Mouse (Mus musculus) hindbrain, postnatal 0 days (tissue): ENCODE measurements around the gene Tubgcp4. TPM values are rescaled to one million over a fixed set of nuclear protein-coding genes. Genes with fewer than 3 reads are reported as not detected.
A peak's percentile ranks its signal among the peaks of the same experiment; 100 is the strongest.

Experiments used
- ATAC-seq: fragments of 200-750 bp; cut with Nextera tagmentation; 2 replicates; pipeline ENCODE4 v1.8.0; 2017; ENCODE audit warnings: mild to moderate bottlenecking, moderate TSS enrichment, moderate library complexity
- DNase-seq: peaks from one replicate; pipeline ENCODE4 v3.0.0-alpha.2; 2015; ENCODE audit warnings: low spot score
- H3K27ac ChIP-seq: fragments of 300-500 bp; sonication (generic); 2 replicates; pipeline ENCODE4 v1.5.1; 2014; ENCODE audit warnings: mild to moderate bottlenecking
- H3K27me3 ChIP-seq: fragments of 300-500 bp; sonication (generic); 2 replicates; pipeline ENCODE4 v1.6.1; 2014; ENCODE audit warnings: low read length, mixed read lengths; ENCODE audit not compliant: insufficient read depth
- H3K36me3 ChIP-seq: fragments of 300-500 bp; sonication (generic); 2 replicates; pipeline ENCODE4 v1.6.1; 2014; ENCODE audit warnings: low read length, mixed read lengths; ENCODE audit not compliant: insufficient read depth
- H3K4me1 ChIP-seq: fragments of 300-500 bp; sonication (generic); 2 replicates; pipeline ENCODE4 v1.6.1; 2014; ENCODE audit warnings: antibody characterized with exemption, low read length, mixed read lengths; ENCODE audit not compliant: insufficient read depth
- H3K4me2 ChIP-seq: fragments of 300-500 bp; sonication (generic); 2 replicates; pipeline ENCODE4 v1.6.1; 2014; ENCODE audit warnings: low read depth, mild to moderate bottlenecking, low read length, moderate library complexity, mixed read lengths
- H3K4me3 ChIP-seq: fragments of 300-500 bp; sonication (generic); 2 replicates; pipeline ENCODE4 v1.5.1; 2014; ENCODE audit warnings: low read length
- H3K9ac ChIP-seq: fragments of 300-500 bp; sonication (generic); replicated peaks from 2 replicates; pipeline ENCODE4 v1.6.1; 2014; ENCODE audit warnings: mild to moderate bottlenecking, low read length, moderate library complexity, mixed read lengths
- H3K9me3 ChIP-seq: fragments of 300-500 bp; sonication (generic); 2 replicates; pipeline ENCODE4 v1.6.1; 2016; ENCODE audit warnings: low read length, mixed read lengths
- CTCF ChIP-seq: IDR thresholded peaks from 2 replicates; pipeline ENCODE4 v1.5.1; 2016; ENCODE audit warnings: antibody characterized with exemption, control low read depth, low read depth
- WGBS: fragments of 180-500 bp; shearing (Covaris S2); extraction: QIAGEN DNeasy Blood & Tissue Kit; methylation state at CpG from one replicate; pipeline ENCODE4 v1.1.7; 2014; 5-methylcytosine and 5-hydroxymethylcytosine counted together
- polyA plus RNA-seq: library from polyadenylated mRNA; unstranded; fragments of >200 nt; fragmentation: Nextera tagmentation; extraction: Ambion mirVana; gene quantifications from 2 replicates; pipeline ENCODE4 v1.2.1, GENCODE M21; 2015
- total RNA-seq: library from RNA; depleted of rRNA; stranded (reverse); fragments of >200 nt; gene quantifications from 2 replicates; pipeline ENCODE4 v1.2.3, GENCODE M21; 2014

The Tubgcp4 gene
- total and polyA plus RNA-seq, 2 experiments from 2014 or later: 26.1 to 33.6 TPM

GRCm38 (mm10) chr2:121169173-121169572 lies 1.3 kb upstream of the Tubgcp4 start:
- peak overlapping the region; percentile 33 for H3K9ac ChIP-seq
- H3K27ac ChIP-seq: no peak overlapping the region
- H3K4me2 ChIP-seq: peak overlapping the region; percentile 89
- H3K9me3 ChIP-seq: no peaks in the 10 kb centered on the region
- H3K4me1 ChIP-seq: peaks cover 13% of the 10 kb centered on the region
- H3K27me3 ChIP-seq: no peaks in the 10 kb centered on the region
- no peak for ATAC-seq
- WGBS: 46% methylated on average over 4 of the region's 4 CpGs
- TF ChIP-seq CTCF: no peak
- peak overlapping the region; percentile 17; the same call in 1 of the 2 replicates for H3K4me3 ChIP-seq
- no peak for DNase-seq
- H3K36me3 ChIP-seq: peaks cover 13% of the 10 kb centered on the region

- 5% methylated on average over 9 of the region's 9 CpGs for WGBS
Measured at GRCm38 (mm10) chr2:121169902-121170301, 552 bp upstream of the Tubgcp4 start.

GRCm38 (mm10) chr2:121170980-121171742 lies 707 bp downstream of the Tubgcp4 start, which contains the start of gene Zscan29:
Zscan29 (minus strand) TSS chr2:121171125.
- Histone ChIP-seq H3K9me3 (no peaks in the 10 kb centered on the region), H3K27me3 (no peaks in the 10 kb centered on the region), H3K27ac (peak within 1 kb of the TSS; percentile 73), H3K4me3 (peak within 1 kb of the TSS; percentile 75), H3K4me2 (peak within 1 kb of the TSS; percentile 89), H3K9ac (peak within 1 kb of the TSS; percentile 83), H3K4me1 (peaks cover 13% of the 10 kb centered on the region), H3K36me3 (peaks cover 11% of the 10 kb centered on the region)
- 0 out of 2 replicates have a peak, but pooled peaks have one; percentile 12 for TF ChIP-seq CTCF
- WGBS: under 1% methylated on average over 66 of the region's 66 CpGs
- peak; percentile 96 for DNase-seq
- ATAC-seq: peak; percentile 97

More at GRCm38 (mm10) chr2:121169902-121170301, 552 bp upstream of the Tubgcp4 start:
- Histone ChIP-seq H3K27ac (peak overlapping the region; percentile 73; the same call in 1 of the 2 replicates), H3K9ac (peak overlapping the region; percentile 83), H3K9me3 (no peaks in the 10 kb centered on the region), H3K36me3 (peaks cover 8% of the 10 kb centered on the region), H3K4me2 (peak overlapping the region; percentile 89), H3K4me3 (peak overlapping the region; percentile 75), H3K27me3 (no peaks in the 10 kb centered on the region), H3K4me1 (peaks cover 13% of the 10 kb centered on the region)
- peak; percentile 18 for DNase-seq
- no peak for TF ChIP-seq CTCF
- no peak for ATAC-seq

- H3K9me3 ChIP-seq: no peaks in the 10 kb centered on the region
- WGBS: 100% methylated on average over 3 of the region's 3 CpGs
- no peak overlapping the region for H3K4me2 ChIP-seq
- no peaks in the 10 kb centered on the region for H3K27me3 ChIP-seq
- H3K27ac ChIP-seq: no peak overlapping the region
- TF ChIP-seq CTCF: 0 out of 2 replicates have a peak, but pooled peaks have one; percentile 11
- peaks cover 26% of the 10 kb centered on the region; the same call in 1 of the 2 replicates for H3K36me3 ChIP-seq
- ATAC-seq (no peak), DNase-seq (no peak)
- no peaks in the 10 kb centered on the region for H3K4me1 ChIP-seq
- no peak overlapping the region for H3K4me3 ChIP-seq
- no peak overlapping the region for H3K9ac ChIP-seq
Measured at GRCm38 (mm10) chr2:121178828-121179479, 8.5 kb downstream of the Tubgcp4 start.

GRCm38 (mm10) chr2:121183431-121183830 lies 13.0 kb downstream of the Tubgcp4 start:
- no peak for ATAC-seq
- Histone ChIP-seq H3K27ac (no peak overlapping the region), H3K4me3 (no peak overlapping the region), H3K4me2 (no peak overlapping the region), H3K36me3 (peaks cover 28% of the 10 kb centered on the region; the same call in 1 of the 2 replicates), H3K9ac (no peak overlapping the region), H3K4me1 (no peaks in the 10 kb centered on the region), H3K9me3 (no peaks in the 10 kb centered on the region), H3K27me3 (no peaks in the 10 kb centered on the region)
- 75% methylated on average over 5 of the region's 5 CpGs for WGBS
- peak; percentile 21 for DNase-seq
- TF ChIP-seq CTCF: no peak

- no peak overlapping the region for H3K4me2 ChIP-seq
- no peak overlapping the region for H3K4me3 ChIP-seq
- H3K27ac ChIP-seq: no peak overlapping the region
- no peaks in the 10 kb centered on the region for H3K4me1 ChIP-seq
- no peak overlapping the region for H3K9ac ChIP-seq
- no peak for ATAC-seq
- peaks cover 30% of the 10 kb centered on the region; the same call in 1 of the 2 replicates for H3K36me3 ChIP-seq
- no peak for TF ChIP-seq CTCF
- no peaks in the 10 kb centered on the region for H3K9me3 ChIP-seq
- no peaks in the 10 kb centered on the region for H3K27me3 ChIP-seq
- no peak for DNase-seq
- WGBS: 94% methylated on average over 7 of the region's 7 CpGs
Measured at GRCm38 (mm10) chr2:121184142-121184541, 13.7 kb downstream of the Tubgcp4 start.
